Mouse (Mus musculus): ENCODE results near the gene Cyb5r3.

DNA sequence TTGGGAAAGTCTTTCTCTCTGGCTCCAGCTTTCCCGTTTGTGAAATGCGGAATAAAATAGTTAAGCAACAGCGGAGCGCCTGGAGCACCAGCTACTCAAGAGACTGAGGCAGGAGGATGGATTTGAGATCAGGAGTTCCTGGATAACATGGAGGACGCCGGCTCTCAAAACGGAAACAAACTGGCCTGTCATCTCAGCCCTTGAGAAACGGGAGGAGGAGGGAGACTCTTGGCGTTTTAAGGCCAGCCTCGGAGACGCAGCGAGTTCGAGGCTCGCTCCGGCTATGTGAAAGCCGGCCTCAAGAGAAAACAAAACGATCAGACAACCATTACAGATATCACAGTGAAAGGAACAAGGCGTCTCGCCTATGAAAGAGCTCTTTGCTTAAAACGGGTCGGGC is 24.0 kb downstream of the Cyb5r3 start:
- TF ChIP-seq CTCF (conservative IDR thresholded peaks at IDR 0.05 in 1 of 2, IDR thresholded peaks at IDR 0.05 in 1 of 2; ENCODE audit: low read depth in 2 of 2, low read length in 2 of 2) (no peak), POLR2A (IDR thresholded peaks at IDR 0.05; ENCODE audit: low read depth, low read length) (no peak), RAD21 (IDR thresholded peaks at IDR 0.05; ENCODE audit: low read depth, low read length) (no peak), ZMIZ1 (IDR thresholded peaks at IDR 0.05; ENCODE audit: low read depth, low read length) (no peak), NELFE (IDR thresholded peaks at IDR 0.05; ENCODE audit: low read depth, low read length) (no peak), BHLHE40 (IDR thresholded peaks at IDR 0.05; ENCODE audit: low read depth, low read length) (no peak), ELF1 (IDR thresholded peaks at IDR 0.05; ENCODE audit: low read depth, low read length) (no peak), ZNF384 (IDR thresholded peaks at IDR 0.05; ENCODE audit: low read depth, low read length) (no peak), EP300 (IDR thresholded peaks at IDR 0.05; ENCODE audit: low read length) (no peak), JUND (conservative IDR thresholded peaks at IDR 0.05; ENCODE audit: low read depth, low read length) (no peak), MAZ (IDR thresholded peaks at IDR 0.05; ENCODE audit: low read depth, low read length) (no peak), NRF1 (IDR thresholded peaks at IDR 0.05; ENCODE audit: low read depth, low read length) (no peak), TCF12 (IDR thresholded peaks at IDR 0.05; ENCODE audit: low read depth, low read length) (no peak)
